Mouse (Mus musculus): ENCODE measurements at regions not wholly inside any gene's neighbourhood (a gene's known extent, or its start where the extent isn't known, plus 50 kb on each side); places are given as distances from the start of the nearest gene placed in this dataset.

DNA sequence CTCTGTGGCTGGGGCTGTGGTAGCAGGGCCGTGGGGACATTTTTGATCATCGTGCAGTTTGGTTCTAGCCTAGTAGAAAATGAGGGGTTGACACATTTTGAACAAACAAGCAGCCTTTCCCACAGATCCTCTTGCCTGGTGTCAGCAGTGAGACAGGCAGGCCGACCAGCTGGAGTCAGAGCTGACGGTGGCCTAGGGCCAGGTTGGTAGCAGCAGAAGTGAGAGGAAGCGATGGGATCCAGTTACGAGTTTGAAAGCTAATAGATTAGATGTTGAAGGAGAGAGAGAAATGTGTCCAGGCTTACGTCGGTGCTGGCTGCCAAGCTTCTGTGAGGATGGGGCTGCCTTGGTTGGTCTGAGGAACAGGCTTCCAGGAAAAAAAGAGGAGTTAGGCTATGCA is 134.1 kb upstream of the Grik3 start:
- no peak for ATAC-seq (replicated peaks; ENCODE audit: low FRiP score, poor library complexity, severe bottlenecking)

DNA sequence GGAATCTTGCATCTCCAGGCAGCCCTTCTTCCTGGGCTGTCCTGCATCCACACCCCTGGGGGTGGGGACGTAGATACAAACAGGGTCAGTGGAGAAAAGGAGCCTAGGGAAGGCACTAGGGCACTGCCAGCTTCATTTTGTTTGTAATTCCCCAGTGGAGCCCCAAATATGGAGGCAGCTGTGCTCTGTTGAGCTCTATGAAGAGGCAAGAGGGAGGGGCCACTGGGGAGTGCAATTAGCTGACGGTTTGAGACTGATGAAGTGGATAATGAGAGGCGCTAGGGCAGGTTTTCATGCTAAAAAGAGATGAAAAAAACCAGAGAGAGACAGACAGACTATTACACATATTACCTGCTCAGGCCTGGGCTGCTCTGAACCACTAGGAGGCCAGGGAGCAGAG is 135.8 kb upstream of the Grik3 start:
- no peak for ATAC-seq (replicated peaks; ENCODE audit: low FRiP score, poor library complexity, severe bottlenecking)

DNA sequence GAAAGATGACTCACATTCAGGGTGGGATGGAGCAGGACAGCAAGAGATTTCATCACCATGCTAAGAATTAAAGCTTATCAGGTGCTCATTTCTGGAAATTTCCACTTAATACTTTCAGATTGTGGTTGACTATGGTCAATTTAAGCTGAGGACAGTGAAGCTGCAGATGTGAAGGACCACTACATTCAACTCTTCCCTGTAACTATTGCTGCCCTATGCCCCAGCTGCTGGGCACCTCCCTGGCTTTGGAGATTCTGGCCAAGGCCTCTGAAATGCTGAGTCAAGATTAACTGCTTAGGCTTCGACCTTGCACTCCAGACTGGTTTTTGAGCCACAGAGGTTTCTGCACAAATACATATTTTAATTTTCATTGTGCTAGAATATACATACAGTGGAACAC is 140.4 kb upstream of the Grik3 start:
- ATAC-seq (replicated peaks; ENCODE audit: low FRiP score, poor library complexity, severe bottlenecking): no peak

- no peak for ATAC-seq (replicated peaks; ENCODE audit: low FRiP score, poor library complexity, severe bottlenecking)
These were observed 151.4 kb upstream of the Grik3 start for GRCm38 (mm10) chr4:125339056-125339455.

DNA sequence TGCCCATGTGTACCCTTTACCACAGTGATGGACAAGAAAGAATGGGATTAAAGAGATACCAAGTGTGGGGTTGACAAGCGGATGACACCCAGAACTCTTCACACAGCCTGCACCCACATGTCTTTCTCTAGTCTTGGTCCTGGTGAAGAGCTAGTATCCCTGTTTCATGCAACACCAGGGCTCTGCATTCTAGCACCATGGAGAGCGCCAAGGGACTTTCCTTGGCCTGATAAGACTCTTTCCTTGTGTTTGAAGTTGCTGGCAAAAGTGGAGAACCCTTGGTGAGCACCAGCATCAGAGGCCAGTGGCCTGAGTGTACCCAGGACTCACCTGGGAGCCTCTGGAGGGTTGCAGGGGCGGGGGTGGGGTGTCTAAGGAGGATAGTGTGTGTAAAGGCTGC is 161.7 kb upstream of the Grik3 start:
- ATAC-seq (replicated peaks; ENCODE audit: low FRiP score, poor library complexity, severe bottlenecking): no peak

- no peak for ATAC-seq (replicated peaks; ENCODE audit: low FRiP score, poor library complexity, severe bottlenecking)
These were observed 166.0 kb upstream of the Grik3 start for GRCm38 (mm10) chr4:125324495-125324894.

DNA sequence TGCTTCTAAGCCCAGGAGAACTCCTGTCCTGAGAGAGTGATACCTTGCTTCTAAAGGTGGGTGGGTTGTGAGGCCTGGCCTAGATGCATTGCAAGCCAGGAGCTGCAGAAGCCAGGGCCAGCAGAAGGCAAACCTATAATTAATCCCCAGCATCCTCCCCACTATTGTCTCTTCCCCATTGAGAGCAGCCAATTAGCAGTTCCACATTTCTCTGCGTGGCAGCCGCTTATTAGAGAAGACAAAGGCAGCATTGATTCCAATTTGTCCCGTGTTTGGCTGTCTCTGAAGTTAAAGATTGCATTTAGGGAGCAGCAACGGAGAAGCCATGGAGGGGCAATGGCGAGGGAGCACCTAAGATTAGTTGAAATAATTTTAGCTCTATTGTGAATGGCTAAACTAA is 171.2 kb upstream of the Grik3 start:
- ATAC-seq (replicated peaks; ENCODE audit: low FRiP score, poor library complexity, severe bottlenecking): no peak

GRCm38 (mm10) chr4:125318293-125318692 is 172.2 kb upstream of the Grik3 start:
- ATAC-seq (replicated peaks; ENCODE audit: low FRiP score, poor library complexity, severe bottlenecking): no peak

- no peak for ATAC-seq (replicated peaks; ENCODE audit: low FRiP score, poor library complexity, severe bottlenecking)
These were observed 173.6 kb upstream of the Grik3 start for GRCm38 (mm10) chr4:125316876-125317275.

DNA sequence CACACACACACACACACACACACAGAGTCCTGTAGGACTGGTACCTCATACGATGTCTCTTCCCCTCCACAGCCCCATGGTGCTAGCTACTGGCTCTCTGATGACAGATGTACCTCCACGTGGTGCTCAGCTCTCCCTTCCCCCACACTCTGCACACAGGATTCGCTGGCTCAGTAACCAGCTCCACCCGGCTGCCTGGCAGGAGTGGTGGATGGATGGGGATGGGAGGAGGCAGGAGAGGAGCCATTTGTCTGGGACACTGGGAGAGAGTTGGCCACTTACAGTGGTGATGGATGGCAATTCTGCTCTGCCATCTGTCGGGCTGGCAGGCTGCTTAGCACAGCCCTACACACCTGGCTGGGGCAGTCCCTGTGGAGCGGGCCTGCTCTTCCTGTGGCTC is 174.7 kb upstream of the Grik3 start:
- ATAC-seq (replicated peaks; ENCODE audit: low FRiP score, poor library complexity, severe bottlenecking): no peak; the same call in 1 of the 2 replicates

DNA sequence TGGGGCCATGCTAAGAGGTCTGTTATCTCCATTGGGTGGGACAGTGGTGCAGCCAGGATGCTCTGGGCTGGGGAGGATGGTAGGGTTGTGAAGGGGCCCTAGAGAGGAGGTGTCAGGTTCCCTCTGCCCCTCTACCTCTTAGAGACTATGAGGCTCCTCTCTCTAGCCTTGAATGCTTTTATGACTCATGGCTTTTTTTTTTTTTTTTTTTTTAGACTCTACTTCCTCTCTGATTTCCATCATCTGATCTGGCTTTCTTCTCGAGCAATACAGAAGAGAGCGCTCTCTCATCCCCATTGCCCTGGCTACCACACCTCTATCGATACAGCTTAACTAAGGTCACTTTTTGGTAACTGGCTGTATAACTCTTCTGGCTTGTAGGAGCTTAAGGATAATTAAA is 176.6 kb upstream of the Grik3 start:
- ATAC-seq (replicated peaks; ENCODE audit: low FRiP score, poor library complexity, severe bottlenecking): no peak

DNA sequence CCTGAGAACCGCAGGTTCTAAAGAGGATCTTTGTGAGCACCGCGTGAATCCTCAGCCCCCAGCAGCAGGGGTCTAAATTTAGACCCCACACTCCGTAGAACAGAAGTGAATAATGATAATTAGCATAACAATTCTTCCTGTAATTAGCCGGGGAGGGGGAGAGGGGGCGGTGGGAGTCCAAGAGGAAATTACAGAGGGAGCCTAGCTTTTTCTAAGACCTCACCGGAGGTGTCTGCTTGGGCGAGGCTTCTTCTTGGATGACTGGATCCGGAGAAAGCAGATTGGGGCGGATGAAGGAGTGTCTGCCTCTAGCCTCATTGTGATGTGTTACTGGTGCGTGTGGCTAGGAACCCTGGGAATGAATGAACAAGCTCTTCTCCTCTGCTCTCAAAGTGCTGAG is 177.2 kb upstream of the Grik3 start:
- no peak for ATAC-seq (replicated peaks; ENCODE audit: low FRiP score, poor library complexity, severe bottlenecking)

- no peak for ATAC-seq (replicated peaks; ENCODE audit: low FRiP score, poor library complexity, severe bottlenecking)
These were observed 180.5 kb upstream of the Zc3h12a start for GRCm38 (mm10) chr4:125308171-125308570.

DNA sequence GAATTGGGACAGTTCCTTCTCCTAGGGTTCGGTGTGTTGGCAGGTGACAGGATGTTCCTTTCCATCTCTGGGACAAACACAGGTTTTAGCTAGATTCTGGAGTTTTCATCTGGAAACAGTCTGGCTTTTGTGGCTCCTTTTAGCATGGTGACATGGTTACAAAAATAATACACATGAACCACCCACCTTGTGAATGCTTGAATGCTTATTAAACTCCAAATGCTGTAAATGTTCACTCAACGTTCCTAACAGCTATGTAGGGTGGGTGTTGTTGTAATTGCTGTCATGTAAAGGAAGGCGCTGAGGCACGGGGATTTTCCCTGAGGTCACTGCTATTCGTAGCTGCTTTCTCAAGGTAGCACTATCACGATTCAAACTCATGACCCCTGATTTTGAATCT is 178.1 kb upstream of the Zc3h12a start:
- ATAC-seq (replicated peaks; ENCODE audit: low FRiP score, poor library complexity, severe bottlenecking): no peak

DNA sequence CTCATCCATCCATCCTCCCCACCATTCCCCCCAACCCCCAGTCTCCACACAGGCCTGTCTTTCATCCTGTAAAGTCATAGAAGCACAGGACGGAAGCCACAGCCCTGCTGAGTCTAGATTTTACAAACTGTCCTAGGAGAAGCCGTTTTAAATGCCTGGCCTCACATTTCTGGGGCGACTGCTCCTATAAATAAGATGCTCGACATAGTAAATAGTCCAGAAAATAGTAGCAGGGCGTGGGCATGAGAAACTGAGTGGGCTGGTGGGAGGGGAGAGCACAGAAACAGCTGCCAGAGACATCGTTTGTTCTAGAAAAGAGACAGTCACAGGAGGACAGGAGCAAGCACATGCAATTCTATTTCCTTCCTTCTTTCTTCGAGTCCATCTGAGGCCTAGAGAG is 175.0 kb upstream of the Zc3h12a start:
- no peak for ATAC-seq (replicated peaks; ENCODE audit: low FRiP score, poor library complexity, severe bottlenecking)

DNA sequence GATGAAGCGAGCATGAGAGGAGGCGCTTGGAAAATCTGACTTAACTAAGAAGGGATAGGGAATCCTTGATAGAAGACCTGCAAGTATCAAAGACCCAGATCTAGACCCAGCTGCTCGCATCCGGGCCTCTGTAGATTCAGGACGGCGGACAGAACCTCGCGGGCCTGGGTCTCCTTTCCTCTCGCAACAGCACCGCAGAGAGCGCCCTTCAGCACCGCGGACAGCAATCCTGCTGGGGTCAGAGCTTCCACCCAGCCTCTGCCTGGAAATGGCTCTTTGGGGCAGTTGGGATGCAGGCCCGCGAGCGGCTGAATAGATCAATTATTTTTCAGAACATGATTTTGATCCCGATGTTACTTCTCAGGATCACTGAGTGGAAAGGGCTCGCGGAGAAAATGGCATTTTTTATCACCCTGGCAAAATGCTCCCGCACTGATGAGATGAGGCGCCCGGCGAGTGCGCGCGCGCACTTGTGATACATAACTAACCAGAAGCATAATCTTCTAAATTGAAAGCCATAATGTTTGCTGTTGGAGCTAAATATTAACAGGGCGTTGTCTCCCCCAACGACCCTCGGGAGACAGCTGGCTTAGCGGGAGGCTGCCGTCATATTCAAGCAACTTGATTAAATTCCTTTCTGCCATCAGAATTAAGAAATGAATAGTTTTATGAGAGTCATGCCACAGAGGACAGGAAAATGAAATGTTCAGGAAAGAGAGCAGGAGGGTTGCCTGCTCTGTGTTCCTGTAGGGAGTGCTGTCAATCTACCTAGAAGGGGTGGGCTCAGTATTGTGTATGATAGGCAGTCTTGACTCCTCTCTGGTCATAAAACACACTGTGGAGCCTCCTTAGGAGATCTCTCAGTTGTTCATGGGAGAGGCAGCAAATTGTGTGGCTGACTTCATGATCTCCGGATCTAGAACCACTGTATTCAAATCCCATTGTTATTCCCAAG is 173.1 kb upstream of the Zc3h12a start:
- ATAC-seq (replicated peaks; ENCODE audit: low FRiP score, poor library complexity, severe bottlenecking): no peak

DNA sequence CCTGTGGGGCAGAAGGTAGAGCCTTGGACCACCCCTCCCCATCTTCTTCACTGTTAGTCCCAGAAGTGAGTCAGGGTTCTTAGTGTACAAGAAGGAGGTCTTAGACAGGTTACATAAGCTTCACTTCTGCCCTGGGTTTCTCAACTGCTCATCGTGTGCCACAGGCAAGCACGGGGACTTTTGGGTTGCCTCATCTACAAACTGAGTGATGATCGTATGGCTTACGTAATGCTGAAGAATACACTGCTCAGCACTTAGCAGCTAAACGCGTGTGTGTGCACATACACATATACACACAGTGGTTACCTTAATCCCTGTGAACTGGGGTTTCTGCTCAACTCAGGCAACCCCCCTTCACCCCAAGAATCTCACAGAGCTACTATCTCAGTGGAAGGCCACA is 163.1 kb upstream of the Zc3h12a start:
- ATAC-seq (replicated peaks; ENCODE audit: low FRiP score, poor library complexity, severe bottlenecking): no peak

GRCm38 (mm10) chr4:125289709-125290108 is 162.1 kb upstream of the Zc3h12a start:
- ATAC-seq (replicated peaks; ENCODE audit: low FRiP score, poor library complexity, severe bottlenecking): no peak

- no peak for ATAC-seq (replicated peaks; ENCODE audit: low FRiP score, poor library complexity, severe bottlenecking)
These were observed 161.4 kb upstream of the Zc3h12a start for GRCm38 (mm10) chr4:125289031-125289449.

DNA sequence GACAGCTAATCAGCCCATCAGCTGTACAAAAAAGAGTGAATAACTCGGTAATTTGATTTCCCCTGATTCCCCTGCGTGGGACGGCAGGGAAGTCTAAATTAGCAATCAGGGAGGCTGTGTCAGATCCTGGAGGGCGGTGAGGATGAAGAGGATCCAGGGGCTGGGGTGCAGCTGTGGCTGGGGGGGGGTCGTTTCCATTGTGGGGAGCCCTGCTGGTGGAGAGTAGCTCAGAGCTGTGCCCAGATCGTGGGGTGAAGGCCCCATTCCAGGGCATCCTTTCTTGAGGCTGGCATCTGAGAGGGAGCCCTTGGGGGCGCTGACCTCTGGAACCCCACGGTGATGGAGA is 155.3 kb upstream of the Zc3h12a start:
- no peak for ATAC-seq (replicated peaks; ENCODE audit: low FRiP score, poor library complexity, severe bottlenecking)

- no peak for ATAC-seq (replicated peaks; ENCODE audit: low FRiP score, poor library complexity, severe bottlenecking)
These were observed 154.7 kb upstream of the Zc3h12a start for GRCm38 (mm10) chr4:125282154-125282973.
